In the genomic region with DNA sequence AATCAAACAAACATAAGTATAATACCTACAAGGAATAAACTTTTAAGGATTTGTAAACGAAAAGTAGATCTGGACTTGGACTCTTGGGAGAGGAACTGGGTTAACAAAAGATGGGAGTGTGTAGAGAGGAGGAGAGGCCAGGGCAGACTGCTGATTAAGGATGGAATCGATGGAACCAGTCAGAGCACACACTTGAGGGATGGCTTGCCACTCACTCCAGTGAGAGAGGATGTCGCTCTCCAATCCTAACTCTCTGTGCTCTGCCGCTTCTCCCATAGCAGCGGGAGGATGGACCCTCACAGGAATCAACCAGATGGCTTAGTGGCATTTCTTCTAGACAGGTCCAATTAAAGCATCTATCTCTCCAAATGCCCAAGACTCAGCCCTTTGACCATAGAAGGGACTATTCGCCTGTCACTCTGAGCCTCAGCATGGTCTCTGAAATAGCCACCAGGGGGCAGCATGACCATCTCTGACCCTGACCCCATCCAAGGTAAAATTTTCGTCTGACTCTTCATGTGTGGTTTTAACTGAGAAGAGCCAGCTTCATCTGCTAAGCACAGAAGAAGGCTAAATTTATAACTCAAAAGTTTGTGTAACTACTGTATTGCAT, we compare ENCODE assay signal across 10 mouse cellular contexts.
DNase-seq lines count a peak whose midpoint lies in the region; ATAC-seq and TF ChIP-seq lines count a peak whose summit lies in the region.
"Had no signal": no experiment of that assay in that cellular context is flagged by ENCODE, and none has a peak within 500 bp of the region (broad histone marks: within the 10 kb centered on the region; RNA-seq: fewer than 3 reads in every experiment).

No protein-coding gene starts in this region.

- no peak overlapping the region for H3K27ac ChIP-seq in thymus, adult 2 months (ENCODE audit: control insufficient read depth, insufficient read depth, low read length)
- H3K27ac ChIP-seq in midbrain, embryonic 14.5 days (replicated peaks; ENCODE audit: low read depth, low read length): no peak overlapping the region
- H3K27ac ChIP-seq: limb, embryonic 12.5 days; stomach, embryonic 15.5 days had no signal

- H3K9me3 ChIP-seq in midbrain, embryonic 14.5 days (ENCODE audit: control insufficient read depth, low read length): no peaks in the 10 kb centered on the region
- H3K9me3 ChIP-seq: limb, embryonic 12.5 days; stomach, embryonic 15.5 days had no signal

- WGBS in thymus, adult 2 months: 61% methylated on average over 7 of the region's 7 CpGs
- 49% methylated on average over 7 of the region's 7 CpGs for WGBS in midbrain, embryonic 14.5 days

- no peak overlapping the region for H3K4me3 ChIP-seq in thymus, adult 2 months (ENCODE audit: control insufficient read depth, insufficient read depth, low read length)
- H3K4me3 ChIP-seq in midbrain, embryonic 14.5 days (replicated peaks; ENCODE audit: low read depth, low read length): no peak overlapping the region
- H3K4me3 ChIP-seq: limb, embryonic 12.5 days; stomach, embryonic 15.5 days had no signal

- DNase-seq in heart, adult 11 months: peak; percentile 55
- no peak for DNase-seq in heart, adult 9 months (ENCODE audit: low spot score in 2 of 2)
- DNase-seq in thymus, adult 2 months: peak; percentile 4
- DNase-seq in thymus, adult 18-20 months: no peak
- DNase-seq in embryo, embryonic 10 days (ENCODE audit: low spot score): peak; percentile 79
- DNase-seq in kidney, postnatal 10 days: peak; percentile 69
- peak; percentile 81 for DNase-seq in midbrain, embryonic 14.5 days
- DNase-seq in right cerebral cortex, adult 2 months (ENCODE audit: low spot score in 2 of 2): no peak

- no peak overlapping the region for H3K4me2 ChIP-seq in midbrain, embryonic 14.5 days (ENCODE audit: low read length)
- H3K4me2 ChIP-seq: limb, embryonic 12.5 days; stomach, embryonic 15.5 days had no signal

- no peaks in the 10 kb centered on the region for H3K36me3 ChIP-seq in thymus, adult 2 months (ENCODE audit: control insufficient read depth, insufficient read depth, low read length)
- no peaks in the 10 kb centered on the region for H3K36me3 ChIP-seq in midbrain, embryonic 14.5 days (ENCODE audit: control insufficient read depth, insufficient read depth, low read length)
- H3K36me3 ChIP-seq: limb, embryonic 12.5 days; stomach, embryonic 15.5 days had no signal

- H3K4me1 ChIP-seq in thymus, adult 2 months (replicated peaks; ENCODE audit: control insufficient read depth, insufficient read depth, low read length): no peaks in the 10 kb centered on the region
- no peaks in the 10 kb centered on the region for H3K4me1 ChIP-seq in midbrain, embryonic 14.5 days (ENCODE audit: control insufficient read depth, insufficient read depth, low read length)
- H3K4me1 ChIP-seq: limb, embryonic 12.5 days; stomach, embryonic 15.5 days had no signal

- no peak overlapping the region for H3K9ac ChIP-seq in midbrain, embryonic 14.5 days (replicated peaks; ENCODE audit: low read length)
- H3K9ac ChIP-seq: limb, embryonic 12.5 days; stomach, embryonic 15.5 days had no signal

- no peak for TF ChIP-seq POLR2A in thymus, adult 2 months (IDR thresholded peaks at IDR 0.05; ENCODE audit: control insufficient read depth, extremely low read depth, insufficient read depth, low read length, poor library complexity)

- no peak for TF ChIP-seq CTCF in thymus, adult 2 months (IDR thresholded peaks at IDR 0.05; ENCODE audit: borderline replicate concordance, control insufficient read depth, extremely low read depth, insufficient read depth, low read length, poor library complexity)

- no peaks in the 10 kb centered on the region for H3K27me3 ChIP-seq in thymus, adult 2 months (ENCODE audit: control insufficient read depth, insufficient read depth, low read length)
- no peaks in the 10 kb centered on the region for H3K27me3 ChIP-seq in midbrain, embryonic 14.5 days (ENCODE audit: control insufficient read depth, insufficient read depth, low read length)
- H3K27me3 ChIP-seq: limb, embryonic 12.5 days; stomach, embryonic 15.5 days had no signal

- peak; percentile 50 for ATAC-seq in midbrain, embryonic 14.5 days (ENCODE audit: low FRiP score, low TSS enrichment)

Comparison
In these comparisons a context has a peak if more than half of its experiments do, and no peak if none do; other contexts are left out.
1. DNase-seq: peak in heart, adult 11 months (single experiment), thymus, adult 2 months (single experiment), embryo, embryonic 10 days (single experiment), kidney, postnatal 10 days (single experiment) and midbrain, embryonic 14.5 days (single experiment); none in heart, adult 9 months (0 of 2), thymus, adult 18-20 months (0 of 2) and right cerebral cortex, adult 2 months (0 of 2).